Comparison of ENCODE assay signal across 14 mouse cellular contexts in genomic region chr17:69196656-69197055, GRCm38 (mm10).
DNase-seq lines count a peak whose midpoint lies in the region; ATAC-seq and TF ChIP-seq lines count a peak whose summit lies in the region.
"Had no signal": no experiment of that assay in that cellular context is flagged by ENCODE, and none has a peak within 500 bp of the region (broad histone marks: within the 10 kb centered on the region; RNA-seq: fewer than 3 reads in every experiment).

No protein-coding gene starts in this region.

- ATAC-seq in kidney, embryonic 16.5 days (ENCODE audit: low FRiP score, low TSS enrichment): peak; percentile 49; the same call in 1 of the 2 replicates
- ATAC-seq in heart, embryonic 13.5 days (ENCODE audit: extremely low read depth, insufficient number of reproducible peaks, low FRiP score, low TSS enrichment): peak; percentile 66; the same call in 1 of the 2 replicates
- ATAC-seq in lung, postnatal 0 days: peak; percentile 97
- no peak for ATAC-seq in liver, postnatal 0 days
- ATAC-seq in intestine, postnatal 0 days: no peak

- no peak overlapping the region for H3K27ac ChIP-seq in kidney, embryonic 16.5 days (ENCODE audit: low read length)
- H3K27ac ChIP-seq in heart, embryonic 13.5 days (replicated peaks): peak overlapping the region; percentile 83
- H3K27ac ChIP-seq in lung, postnatal 0 days (ENCODE audit: low read length): 0 out of 2 replicates have a peak overlapping the region, but pooled peaks have one; percentile 40
- no peak overlapping the region for H3K27ac ChIP-seq in liver, postnatal 0 days (ENCODE audit: low read depth)
- H3K27ac ChIP-seq in intestine, postnatal 0 days (ENCODE audit: low read depth, low read length): no peak overlapping the region
- H3K27ac ChIP-seq: embryonic facial prominence, embryonic 12.5 days; heart, adult 2 months; kidney, embryonic 15.5 days; left cerebral cortex, adult 2 months had no signal

- H3K4me2 ChIP-seq in kidney, embryonic 16.5 days (replicated peaks; ENCODE audit: low read depth, low read length): no peak overlapping the region
- peak overlapping the region; percentile 56 for H3K4me2 ChIP-seq in heart, embryonic 13.5 days
- H3K4me2 ChIP-seq in lung, postnatal 0 days (replicated peaks; ENCODE audit: low read depth, low read length): peak overlapping the region; percentile 48
- no peak overlapping the region for H3K4me2 ChIP-seq in liver, postnatal 0 days (ENCODE audit: low read depth, low read length)
- no peak overlapping the region for H3K4me2 ChIP-seq in intestine, postnatal 0 days (replicated peaks; ENCODE audit: low read depth)
- H3K4me2 ChIP-seq: embryonic facial prominence, embryonic 12.5 days; kidney, embryonic 15.5 days had no signal

- H3K4me1 ChIP-seq in kidney, embryonic 16.5 days (ENCODE audit: insufficient read depth, low read length): 0 out of 2 replicates have a peak, but pooled peaks cover 3% of the 10 kb centered on the region
- peaks cover 77% of the 10 kb centered on the region for H3K4me1 ChIP-seq in heart, embryonic 13.5 days
- H3K4me1 ChIP-seq in lung, postnatal 0 days (ENCODE audit: insufficient read depth, low read depth, low read length): no peaks in the 10 kb centered on the region
- H3K4me1 ChIP-seq in liver, postnatal 0 days (ENCODE audit: insufficient read depth): no peaks in the 10 kb centered on the region
- H3K4me1 ChIP-seq in intestine, postnatal 0 days (replicated peaks; ENCODE audit: control insufficient read depth, insufficient read depth, low read length): no peaks in the 10 kb centered on the region; the same call in 1 of the 2 replicates

- TF ChIP-seq POLR2A in brain, embryonic 14.5 days (IDR thresholded peaks at IDR 0.05; ENCODE audit: borderline replicate concordance, extremely low read depth, insufficient read depth, insufficient read length, poor library complexity, severe bottlenecking): no peak

- 82% methylated on average over 10 of the region's 10 CpGs for WGBS in kidney, embryonic 16.5 days
- WGBS in heart, embryonic 13.5 days: 57% methylated on average over 10 of the region's 10 CpGs
- WGBS in lung, postnatal 0 days: 56% methylated on average over 10 of the region's 10 CpGs
- 77% methylated on average over 10 of the region's 10 CpGs for WGBS in liver, postnatal 0 days (ENCODE audit: insufficient replicate concordance)
- 90% methylated on average over 10 of the region's 10 CpGs for WGBS in intestine, postnatal 0 days

- no peak overlapping the region for H3K4me3 ChIP-seq in kidney, embryonic 16.5 days (ENCODE audit: low read length)
- H3K4me3 ChIP-seq in heart, embryonic 13.5 days: peak overlapping the region; percentile 16
- peak overlapping the region; percentile 20 for H3K4me3 ChIP-seq in lung, postnatal 0 days (ENCODE audit: low read depth, low read length)
- no peak overlapping the region for H3K4me3 ChIP-seq in liver, postnatal 0 days (ENCODE audit: low read depth, low read length)
- no peak overlapping the region for H3K4me3 ChIP-seq in intestine, postnatal 0 days (ENCODE audit: low read depth, low read length)
- H3K4me3 ChIP-seq: embryonic facial prominence, embryonic 12.5 days; heart, adult 2 months; kidney, embryonic 15.5 days; left cerebral cortex, adult 2 months had no signal

- no peak for TF ChIP-seq EP300 in lung, postnatal 0 days (IDR thresholded peaks at IDR 0.05)
- no peak for TF ChIP-seq EP300 in liver, postnatal 0 days (IDR thresholded peaks at IDR 0.05; ENCODE audit: low read depth)

- no peak overlapping the region for H3K9ac ChIP-seq in kidney, embryonic 16.5 days (replicated peaks; ENCODE audit: low read length)
- peak overlapping the region; percentile 30; the same call in 1 of the 2 replicates for H3K9ac ChIP-seq in heart, embryonic 13.5 days
- H3K9ac ChIP-seq in lung, postnatal 0 days (replicated peaks; ENCODE audit: low read depth): no peak overlapping the region
- H3K9ac ChIP-seq in liver, postnatal 0 days (replicated peaks): no peak overlapping the region
- no peak overlapping the region for H3K9ac ChIP-seq in intestine, postnatal 0 days (ENCODE audit: low read depth, low read length)
- H3K9ac ChIP-seq: embryonic facial prominence, embryonic 12.5 days; kidney, embryonic 15.5 days had no signal

- H3K9me3 ChIP-seq in kidney, embryonic 16.5 days (ENCODE audit: low read length): no peaks in the 10 kb centered on the region
- H3K9me3 ChIP-seq in heart, embryonic 13.5 days: no peaks in the 10 kb centered on the region
- no peaks in the 10 kb centered on the region for H3K9me3 ChIP-seq in lung, postnatal 0 days (ENCODE audit: low read length)
- no peaks in the 10 kb centered on the region for H3K9me3 ChIP-seq in liver, postnatal 0 days (ENCODE audit: low read length)
- no peaks in the 10 kb centered on the region for H3K9me3 ChIP-seq in intestine, postnatal 0 days (ENCODE audit: control insufficient read depth)
- H3K9me3 ChIP-seq: embryonic facial prominence, embryonic 12.5 days; kidney, embryonic 15.5 days had no signal

- no peaks in the 10 kb centered on the region for H3K27me3 ChIP-seq in kidney, embryonic 16.5 days (ENCODE audit: insufficient read depth, low read length)
- H3K27me3 ChIP-seq in heart, embryonic 13.5 days (replicated peaks): no peaks in the 10 kb centered on the region
- no peaks in the 10 kb centered on the region for H3K27me3 ChIP-seq in lung, postnatal 0 days (replicated peaks; ENCODE audit: insufficient read depth, low read length)
- H3K27me3 ChIP-seq in liver, postnatal 0 days (ENCODE audit: insufficient read depth, low read length): no peaks in the 10 kb centered on the region
- no peaks in the 10 kb centered on the region for H3K27me3 ChIP-seq in intestine, postnatal 0 days (replicated peaks; ENCODE audit: control insufficient read depth, insufficient read depth, low read length)
- H3K27me3 ChIP-seq: CH12.LX; embryonic facial prominence, embryonic 12.5 days; kidney, embryonic 15.5 days had no signal

- DNase-seq in kidney, adult 18-20 months: no peak
- DNase-seq in brain, embryonic 14.5 days (ENCODE audit: low read depth): peak; percentile 54
- DNase-seq in lung, postnatal 0 days (ENCODE audit: low spot score): peak; percentile 79
- no peak for DNase-seq in cerebellum, postnatal 14 days
- no peak for DNase-seq in liver, postnatal 0 days
- DNase-seq: thymus, postnatal 14 days had no signal

- H3K36me3 ChIP-seq in kidney, embryonic 16.5 days (ENCODE audit: insufficient read depth, low read length): no peaks in the 10 kb centered on the region
- no peaks in the 10 kb centered on the region for H3K36me3 ChIP-seq in heart, embryonic 13.5 days
- no peaks in the 10 kb centered on the region for H3K36me3 ChIP-seq in lung, postnatal 0 days (ENCODE audit: insufficient read depth, low read length)
- H3K36me3 ChIP-seq in liver, postnatal 0 days (replicated peaks; ENCODE audit: insufficient read depth, low read length): no peaks in the 10 kb centered on the region
- H3K36me3 ChIP-seq in intestine, postnatal 0 days (ENCODE audit: control insufficient read depth, insufficient read depth): no peaks in the 10 kb centered on the region
- H3K36me3 ChIP-seq: embryonic facial prominence, embryonic 12.5 days; kidney, embryonic 15.5 days had no signal

- no peak for TF ChIP-seq CTCF in brain, embryonic 14.5 days (IDR thresholded peaks at IDR 0.05; ENCODE audit: borderline replicate concordance, extremely low read depth, insufficient read depth, insufficient read length)
- TF ChIP-seq CTCF in lung, postnatal 0 days (IDR thresholded peaks at IDR 0.05): no peak
- no peak for TF ChIP-seq CTCF in liver, postnatal 0 days (IDR thresholded peaks at IDR 0.05; ENCODE audit: low read depth)
- TF ChIP-seq CTCF in intestine, postnatal 0 days (IDR thresholded peaks at IDR 0.05; ENCODE audit: low read depth): no peak

Comparison
In these comparisons a context has a peak if more than half of its experiments do, and no peak if none do; other contexts are left out.
1. ATAC-seq: peak in kidney, embryonic 16.5 days (single experiment), heart, embryonic 13.5 days (single experiment) and lung, postnatal 0 days (single experiment); none in liver, postnatal 0 days (single experiment) and intestine, postnatal 0 days (single experiment).
2. H3K27ac ChIP-seq: peak in heart, embryonic 13.5 days (single experiment) and lung, postnatal 0 days (single experiment); none in kidney, embryonic 16.5 days (single experiment), liver, postnatal 0 days (single experiment) and intestine, postnatal 0 days (single experiment).
3. H3K4me2 ChIP-seq: peak in heart, embryonic 13.5 days (single experiment) and lung, postnatal 0 days (single experiment); none in kidney, embryonic 16.5 days (single experiment), liver, postnatal 0 days (single experiment) and intestine, postnatal 0 days (single experiment).
4. H3K4me3 ChIP-seq: peak in heart, embryonic 13.5 days (single experiment) and lung, postnatal 0 days (single experiment); none in kidney, embryonic 16.5 days (single experiment), liver, postnatal 0 days (single experiment) and intestine, postnatal 0 days (single experiment).
5. DNase-seq: peak in brain, embryonic 14.5 days (single experiment) and lung, postnatal 0 days (single experiment); none in kidney, adult 18-20 months (single experiment), cerebellum, postnatal 14 days (0 of 2) and liver, postnatal 0 days (single experiment).